Mouse (Mus musculus) v-Abl transformed pro-B cells (cell line): Measurements from ENCODE around the gene Gm1123.

ENCODE experiments used
- in situ Hi-C, 2 experiments: fragments of 400-800 bp; cut with MboI; formaldehyde crosslinking; loops; one replicate each; pipeline ENCODE4 v1.15.1; 2025; ENCODE audit not compliant: unreplicated experiment in 2 of 2

Gene Gm1123

DNA sequence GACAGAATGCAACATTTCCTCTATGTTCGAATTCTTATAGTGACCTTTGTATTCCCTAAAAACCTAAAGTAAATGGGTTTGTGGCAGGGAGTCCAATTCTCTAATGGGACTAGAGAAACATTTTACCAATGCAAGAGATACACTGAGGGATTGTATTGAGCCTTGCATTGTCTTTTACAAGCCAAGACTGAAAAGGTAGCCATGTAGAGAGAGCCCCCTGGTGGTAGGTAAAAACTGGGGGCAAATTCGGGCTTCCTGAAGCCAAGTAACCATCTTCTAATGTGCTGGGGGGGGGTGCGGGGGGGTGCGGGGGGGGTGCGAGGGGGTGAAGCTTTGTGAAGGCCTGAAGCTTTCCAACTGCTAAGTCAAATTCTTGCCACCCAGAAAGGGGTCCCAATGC is 75.2 kb downstream of the Gm1123 start:
- in situ Hi-C loops = loop anchor here in 1 of 2 experiments (25.0 kb wide), 1 partner anchor 548 kb away; the partner anchor contains the start of gene Rbp1

DNA sequence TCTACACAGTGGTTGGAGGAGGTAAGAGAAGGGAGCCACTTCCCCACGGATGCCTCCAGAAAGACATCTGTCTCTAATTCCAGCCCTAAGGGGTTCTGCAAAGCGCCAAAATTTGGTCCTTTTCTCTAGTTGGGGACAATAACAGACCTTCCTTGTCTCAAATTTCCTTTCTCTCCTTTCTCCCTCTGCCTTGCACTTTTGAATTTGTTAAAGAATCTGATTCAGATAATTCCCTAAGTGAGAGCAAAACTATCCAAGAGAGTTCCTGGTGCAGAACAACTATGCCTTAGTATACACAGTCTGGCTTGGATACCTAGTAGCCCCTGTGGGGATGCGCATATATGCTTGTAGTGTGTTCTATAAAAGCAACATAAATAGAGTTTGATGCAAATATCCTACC is 75.7 kb downstream of the Gm1123 start:
- in situ Hi-C loops = loop anchor here in 1 of 2 experiments (25.0 kb wide), 1 partner anchor 548 kb away; the partner anchor contains the start of gene Rbp1

GRCm38 (mm10) chr9:98958628-98959027 is 76.9 kb downstream of the Gm1123 start:
- in situ Hi-C loops = loop anchor here in 1 of 2 experiments (25.0 kb wide), 1 partner anchor 546 kb away; the partner anchor contains the start of gene Rbp1

DNA sequence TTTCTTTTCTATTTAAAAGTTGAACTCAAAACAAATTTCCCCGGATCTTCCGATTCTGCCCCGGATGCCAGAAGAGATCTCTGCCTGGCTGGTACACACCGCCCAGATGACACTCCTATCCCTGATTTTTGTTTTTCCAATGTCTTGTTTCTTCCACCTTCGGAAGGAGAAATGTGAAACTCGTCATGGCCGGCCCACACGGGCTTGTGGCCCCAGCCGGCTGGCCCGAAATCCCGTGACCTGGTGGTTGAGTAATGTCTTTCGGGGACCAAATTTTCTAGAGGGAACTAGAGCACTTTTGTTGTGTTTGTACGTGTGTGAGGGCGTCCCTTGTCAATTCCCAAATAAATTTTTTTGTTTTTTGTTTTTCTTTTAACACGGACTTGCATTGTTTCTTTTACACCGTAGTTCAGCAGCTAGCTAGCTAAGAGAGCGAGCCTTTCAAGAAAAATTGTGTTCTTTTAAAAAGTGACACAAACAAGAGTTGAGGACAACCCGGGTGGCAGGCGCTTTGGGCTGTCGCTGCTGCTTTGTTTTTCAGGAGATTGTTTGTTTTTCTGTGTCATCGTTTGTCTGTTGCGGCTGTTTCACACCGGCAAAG is 77.7 kb downstream of the Gm1123 start:
- in situ Hi-C loops = loop anchor here in 1 of 2 experiments (25.0 kb wide), 1 partner anchor 546 kb away; the partner anchor contains the start of gene Rbp1
